Mouse (Mus musculus): ENCODE data around the gene Angptl6.

The Angptl6 gene

GRCm38 (mm10) chr9:20887191-20887590, 7.7 kb upstream of the Angptl6 start:
- DNase-seq (ENCODE audit: low read depth in 2 of 2, low spot score in 2 of 2) = no peak

GRCm38 (mm10) chr9:20886563-20886962, 7.0 kb upstream of the Angptl6 start:
- DNase-seq (ENCODE audit: low read depth in 2 of 2, low spot score in 2 of 2) = no peak

DNA sequence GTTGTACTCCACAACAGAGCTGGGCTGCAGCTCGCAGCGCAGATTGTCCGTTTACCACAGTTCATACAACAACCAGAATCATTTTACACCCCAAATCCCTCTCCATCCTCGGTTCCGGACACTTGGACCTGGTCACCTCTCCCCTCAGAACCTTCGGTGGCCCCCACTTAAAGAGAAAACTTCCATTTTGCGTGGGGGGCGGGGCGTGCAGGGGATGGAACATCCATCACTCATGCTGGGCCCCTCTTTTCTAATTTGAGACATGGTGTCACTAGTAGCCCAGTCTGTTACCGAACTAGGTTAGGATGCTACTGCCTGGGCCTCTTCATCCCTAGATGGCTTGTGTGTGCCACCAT, 839 bp downstream of the Angptl6 start:
- no peak for DNase-seq (ENCODE audit: low read depth in 2 of 2, low spot score in 2 of 2)

DNA sequence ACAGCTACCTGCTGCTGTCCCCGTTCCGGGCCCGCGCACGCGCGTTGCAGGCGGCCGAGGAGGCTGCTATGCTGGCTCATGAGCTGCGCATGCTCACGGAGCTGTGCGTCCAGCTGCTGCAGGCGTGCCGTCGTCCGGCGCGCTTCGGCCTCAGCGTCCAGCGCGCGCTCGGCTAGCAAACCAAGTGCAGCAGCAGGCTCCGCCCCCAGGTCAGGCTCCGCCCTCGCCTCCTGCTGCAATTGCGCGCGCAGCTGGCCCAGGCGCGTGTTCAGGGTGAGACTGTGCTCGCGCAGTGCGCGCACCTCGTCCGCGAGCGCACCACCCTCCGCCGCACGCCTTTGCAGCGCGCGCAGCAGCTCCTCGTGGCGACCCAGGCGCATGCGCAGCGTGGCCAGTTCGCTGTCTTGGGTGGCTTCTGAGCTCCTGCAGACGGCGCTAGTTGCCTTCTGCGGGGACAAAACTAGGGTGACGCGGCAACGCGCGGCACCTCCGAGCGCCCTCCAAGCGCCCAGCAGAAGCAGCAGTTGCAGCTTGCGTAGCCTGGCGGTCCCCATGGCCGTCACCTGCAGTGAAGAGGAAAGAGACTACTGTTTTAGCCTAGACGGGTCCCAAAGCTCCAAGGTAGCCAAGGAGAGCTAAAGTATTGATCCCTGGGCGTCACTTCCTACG, 1.4 kb downstream of the Angptl6 start:
- peak; percentile 98 to 99 for DNase-seq (ENCODE audit: low read depth in 2 of 2, low spot score in 2 of 2)

DNA sequence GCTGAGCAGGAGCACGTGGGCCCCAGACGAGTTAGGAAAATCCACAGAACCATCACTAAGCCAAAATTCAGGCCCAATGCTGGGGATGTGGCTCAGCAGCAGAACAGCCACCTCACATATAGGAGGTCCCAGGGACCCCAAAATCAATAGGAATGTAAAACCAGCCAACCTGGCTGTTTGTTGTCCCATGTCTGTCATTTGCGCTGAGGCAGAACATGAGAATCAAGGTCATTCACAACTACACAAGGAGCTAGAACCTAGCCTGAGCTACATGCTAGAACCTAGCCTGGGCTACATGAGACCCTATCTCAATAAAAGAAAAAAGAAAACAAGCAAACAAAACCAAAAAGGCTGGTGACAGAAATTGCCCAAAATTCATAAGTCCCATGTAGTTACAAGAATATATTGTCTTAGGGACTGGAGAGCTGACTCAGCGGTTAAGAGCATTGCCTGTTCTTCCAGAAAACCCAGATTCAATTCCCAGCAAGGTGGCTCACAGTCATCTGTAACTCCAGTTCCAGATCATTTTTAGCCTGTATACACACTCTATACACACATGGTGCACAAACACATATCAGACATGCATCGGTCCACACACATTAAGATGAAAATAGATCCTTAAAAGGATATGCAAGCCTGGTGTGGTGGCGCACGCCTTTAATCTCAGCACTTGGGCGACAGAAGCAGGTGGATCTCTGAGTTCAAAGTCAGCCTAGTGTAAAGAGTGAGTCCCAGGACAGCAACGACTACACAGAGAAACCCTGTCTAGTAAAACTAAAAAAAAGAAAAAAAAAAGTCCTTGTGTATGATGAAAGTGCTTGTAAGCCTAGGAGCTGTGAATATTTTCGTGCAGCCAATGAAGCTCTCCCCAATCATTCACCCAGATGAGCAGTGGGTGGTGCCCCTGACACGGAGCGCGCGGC, 2.1 kb downstream of the Angptl6 start:
- DNase-seq (ENCODE audit: low read depth in 2 of 2, low spot score in 2 of 2) = peak in 1 of 2 experiments; percentile 19

- no peak for DNase-seq (ENCODE audit: low read depth in 2 of 2, low spot score in 2 of 2)
Measured at GRCm38 (mm10) chr9:20876318-20877117, 3.0 kb downstream of the Angptl6 start.

DNA sequence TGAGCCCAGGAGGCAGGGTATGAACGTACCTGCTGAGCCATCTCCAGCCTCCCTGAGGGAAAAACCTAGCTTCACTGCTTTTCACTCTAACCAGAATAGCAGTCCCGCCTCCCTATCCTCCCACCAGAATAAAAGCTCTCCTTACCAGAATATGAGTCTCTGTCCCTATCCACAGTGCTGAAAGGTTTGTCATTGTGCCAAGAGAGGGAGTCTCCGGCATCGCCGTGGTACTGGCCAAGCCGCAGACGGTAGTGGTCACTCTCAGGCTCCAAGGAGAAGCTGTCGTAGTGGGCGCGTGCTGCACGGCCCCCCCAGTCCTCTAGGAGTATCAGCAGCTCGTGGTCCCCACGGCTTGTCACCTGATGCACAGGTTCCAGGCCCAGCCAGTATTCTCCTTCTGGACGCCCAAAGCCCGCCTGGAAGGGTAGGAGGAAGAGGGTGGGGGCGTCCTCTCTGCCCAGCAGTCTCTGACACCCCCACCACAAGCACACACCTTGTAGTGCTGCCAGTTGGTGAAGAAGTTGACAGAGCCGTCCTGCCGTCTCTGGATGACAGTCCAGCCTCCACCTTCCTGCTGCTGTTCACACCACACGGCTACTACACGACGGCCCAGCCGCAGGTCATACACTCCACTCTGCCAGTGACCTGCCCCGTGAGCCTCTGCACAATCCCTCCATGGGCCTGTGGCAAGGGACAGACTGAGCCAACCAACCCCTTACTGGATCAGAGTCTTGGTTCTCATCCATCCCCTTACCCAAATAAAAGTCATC, 4.3 kb downstream of the Angptl6 start:
- no peak for DNase-seq (ENCODE audit: low read depth in 2 of 2, low spot score in 2 of 2)

DNA sequence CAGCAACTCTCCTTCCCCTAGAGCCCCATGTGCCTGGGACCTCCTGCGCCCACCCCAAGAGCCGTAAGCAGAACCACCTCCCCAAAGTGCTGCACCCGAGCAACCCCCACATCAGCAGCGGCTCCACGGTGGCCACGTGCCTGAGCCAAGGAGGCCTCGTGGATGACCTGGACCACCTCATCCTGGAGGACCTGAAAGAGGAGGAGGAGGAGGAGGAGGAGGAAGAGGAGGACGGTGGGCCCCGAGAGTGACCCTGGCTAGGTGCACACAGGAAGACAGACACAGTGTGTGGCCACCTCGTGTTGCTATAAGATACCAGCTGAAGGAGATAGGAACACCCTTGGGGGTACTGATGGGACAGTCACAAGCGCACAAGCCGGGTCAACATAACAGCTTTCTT, 6.0 kb downstream of the Angptl6 start:
- no peak for DNase-seq (ENCODE audit: low read depth in 2 of 2, low spot score in 2 of 2)

GRCm38 (mm10) chr9:20872991-20873390, 6.5 kb downstream of the Angptl6 start:
- DNase-seq (ENCODE audit: low read depth in 2 of 2, low spot score in 2 of 2) = no peak

- DNase-seq (ENCODE audit: low read depth in 2 of 2, low spot score in 2 of 2) = no peak
Measured at GRCm38 (mm10) chr9:20870211-20871173, 9.0 kb downstream of the Angptl6 start.

GRCm38 (mm10) chr9:20869246-20869645, 10.3 kb downstream of the Angptl6 start:
- no peak for DNase-seq (ENCODE audit: low read depth in 2 of 2, low spot score in 2 of 2)

DNA sequence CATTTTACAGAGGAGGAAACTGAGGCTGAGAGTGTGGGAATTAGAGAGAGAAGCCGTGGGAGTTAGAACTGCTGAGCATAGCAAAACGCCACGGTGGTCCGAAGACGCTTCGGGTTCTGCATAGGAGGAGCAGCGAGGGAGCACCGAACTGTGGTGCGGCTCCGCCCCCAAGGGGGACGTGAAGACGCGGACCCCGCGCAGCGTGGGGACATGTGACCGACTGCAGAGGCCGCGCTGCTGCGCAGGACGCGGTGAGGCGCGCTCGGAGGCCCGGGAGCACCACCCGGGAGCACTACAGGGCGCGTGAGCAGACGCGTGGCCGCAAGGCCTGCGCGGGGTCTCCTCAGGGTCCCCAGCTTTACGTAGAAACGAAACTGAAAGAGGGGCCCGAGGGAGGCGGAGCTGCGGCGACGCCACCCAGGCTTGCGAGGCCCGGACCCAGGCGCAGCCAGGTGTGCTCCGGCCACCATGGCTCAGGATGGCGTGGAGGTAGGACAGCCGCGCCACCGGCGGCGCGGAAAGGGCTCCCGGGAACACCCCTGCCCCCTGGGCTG, 11.0 kb downstream of the Angptl6 start, which contains the start of gene A230050P20Rik:
Gene A230050P20Rik (plus strand): TSS at position 195 of the 554 bp plus-strand sequence.
- peak; percentile 35 to 46 for DNase-seq (ENCODE audit: low read depth in 2 of 2, low spot score in 2 of 2)

- no peak for DNase-seq (ENCODE audit: low read depth in 2 of 2, low spot score in 2 of 2)
Measured at GRCm38 (mm10) chr9:20866879-20867278, 12.6 kb downstream of the Angptl6 start.

DNA sequence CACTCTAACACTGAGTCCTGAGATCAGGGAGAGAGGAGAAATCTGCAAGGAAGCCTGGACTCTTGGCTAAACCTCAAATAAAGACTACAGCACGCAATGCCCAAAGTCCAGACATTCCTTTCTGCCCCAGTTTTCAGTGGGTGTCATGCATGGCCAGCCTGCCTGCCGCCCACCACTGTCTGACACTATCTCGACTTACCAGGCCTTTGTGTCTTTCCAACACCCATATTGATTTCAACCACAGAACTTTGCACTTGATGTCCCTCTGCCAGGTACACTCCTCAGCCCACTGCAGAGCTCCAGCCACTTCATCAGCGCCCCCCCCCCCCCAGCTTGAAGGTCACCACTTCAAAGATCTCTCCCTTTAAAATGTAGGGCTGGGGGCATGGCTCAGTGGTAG, 17.3 kb downstream of the Angptl6 start:
- no peak for DNase-seq (ENCODE audit: low read depth in 2 of 2, low spot score in 2 of 2)

GRCm38 (mm10) chr9:20861821-20862220, 17.7 kb downstream of the Angptl6 start:
- peak in 1 of 2 experiments; percentile 44 for DNase-seq (ENCODE audit: low read depth in 2 of 2, low spot score in 2 of 2)

- no peak for DNase-seq (ENCODE audit: low read depth in 2 of 2, low spot score in 2 of 2)
Measured at GRCm38 (mm10) chr9:20859926-20860325, 19.6 kb downstream of the Angptl6 start.

DNA sequence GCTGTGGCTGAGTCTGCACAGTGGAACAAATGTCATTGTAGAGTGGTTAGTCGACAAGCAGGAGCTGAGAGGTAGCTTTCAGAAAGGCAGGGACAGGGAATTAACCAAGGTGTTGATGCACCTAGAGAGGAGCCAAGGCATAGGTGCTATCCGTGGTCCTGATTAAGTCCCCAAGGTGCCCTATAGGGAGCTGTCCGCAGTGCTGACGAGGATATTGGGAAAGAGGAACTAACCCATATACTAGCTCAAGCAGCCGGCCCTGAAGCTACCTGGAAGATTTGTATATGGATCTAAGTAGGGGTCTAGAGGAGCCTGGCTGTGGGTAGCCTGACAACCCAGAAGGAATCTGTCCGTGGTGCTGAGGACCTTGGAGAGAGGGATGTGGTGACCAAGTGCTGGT, 22.4 kb downstream of the Angptl6 start:
- no peak for DNase-seq (ENCODE audit: low read depth in 2 of 2, low spot score in 2 of 2)

DNA sequence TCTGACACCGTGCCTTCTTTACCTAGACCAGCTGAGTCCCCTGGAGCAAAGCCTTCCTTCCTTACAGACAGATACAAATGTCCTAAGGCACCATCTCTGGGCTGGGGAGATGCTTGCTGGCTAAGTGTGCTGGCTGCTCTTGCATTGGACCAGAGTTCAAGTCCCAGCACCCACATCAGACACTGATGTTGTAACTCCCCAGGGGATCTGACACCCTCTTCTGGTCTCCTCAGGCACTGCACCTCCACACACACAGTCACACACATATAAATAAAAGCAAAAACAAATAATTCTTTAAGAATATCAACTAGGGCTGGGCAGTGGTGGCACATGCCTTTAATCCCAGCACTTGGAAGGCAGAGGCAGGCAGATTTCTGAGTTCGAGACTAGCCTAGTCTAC, 29.3 kb downstream of the Angptl6 start:
- DNase-seq (ENCODE audit: low read depth in 2 of 2, low spot score in 2 of 2) = no peak

DNA sequence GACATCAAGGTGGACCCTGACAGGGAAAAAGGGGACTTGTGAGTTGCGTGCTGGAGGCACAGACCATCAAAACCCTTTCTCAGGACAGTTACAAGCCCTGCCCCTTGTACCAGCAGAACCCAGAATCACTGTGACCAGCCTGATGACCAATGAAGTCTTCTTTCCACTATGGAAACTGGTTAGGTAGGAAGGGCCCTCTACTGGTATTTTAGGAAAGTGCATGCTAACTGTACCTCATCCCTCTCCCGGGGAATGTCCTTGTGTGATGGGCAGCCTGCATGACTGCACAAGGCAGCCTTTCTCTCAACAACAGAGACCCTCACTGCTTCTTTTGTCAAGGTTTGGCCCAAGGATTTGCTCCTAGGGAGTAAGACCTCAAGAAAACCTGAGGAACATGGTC, 36.9 kb downstream of the Angptl6 start:
- DNase-seq (ENCODE audit: low read depth in 2 of 2, low spot score in 2 of 2) = no peak
